Mouse (Mus musculus): Measurements from ENCODE around the gene Dbn1. TPM values are rescaled to one million over a fixed set of nuclear protein-coding genes. Genes with fewer than 3 reads are reported as not detected.

Dbn1 gene
- polyA plus RNA-seq, 1 experiment from 2014 or later: 792 TPM

DNA sequence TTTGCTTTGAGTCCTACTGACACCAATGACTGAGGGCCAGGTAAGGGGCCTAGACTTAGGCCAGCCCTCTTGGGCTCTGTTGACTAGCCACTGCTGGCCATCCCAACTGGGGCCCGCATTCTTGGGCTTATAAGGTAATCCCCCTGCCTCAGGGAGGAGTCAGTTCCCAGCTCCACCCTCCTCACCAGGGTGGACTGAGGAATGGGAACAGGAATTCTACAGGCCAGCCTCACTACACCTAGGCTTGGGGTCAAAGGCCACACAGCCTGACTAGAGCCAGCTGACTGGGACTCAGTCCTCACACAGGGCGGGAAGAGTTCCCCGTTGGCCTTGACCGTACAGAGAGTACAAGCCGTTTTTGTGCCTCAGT lies 23.6 kb upstream of the Dbn1 start:
- peaks cover 32% of the 10 kb centered on the region for H3K4me1 ChIP-seq (replicated peaks; ENCODE audit: control insufficient read depth, insufficient read depth, low read length)
- H3K9me3 ChIP-seq (ENCODE audit: control insufficient read depth, low read length): no peaks in the 10 kb centered on the region
- no peak overlapping the region for H3K27ac ChIP-seq (ENCODE audit: low read length)
- no peak overlapping the region for H3K4me3 ChIP-seq (replicated peaks; ENCODE audit: low read length)
- 39% methylated on average over 5 of the region's 5 CpGs for WGBS
- no peaks in the 10 kb centered on the region for H3K27me3 ChIP-seq (replicated peaks; ENCODE audit: control insufficient read depth, insufficient read depth, low read length)
- H3K4me2 ChIP-seq (ENCODE audit: low read length): peak overlapping the region; percentile 91; the same call in 1 of the 2 replicates
- ATAC-seq: no peak
- H3K9ac ChIP-seq (replicated peaks; ENCODE audit: low read depth, low read length): no peak overlapping the region
- H3K36me3 ChIP-seq (ENCODE audit: control insufficient read depth, insufficient read depth): peaks cover 5% of the 10 kb centered on the region

DNA sequence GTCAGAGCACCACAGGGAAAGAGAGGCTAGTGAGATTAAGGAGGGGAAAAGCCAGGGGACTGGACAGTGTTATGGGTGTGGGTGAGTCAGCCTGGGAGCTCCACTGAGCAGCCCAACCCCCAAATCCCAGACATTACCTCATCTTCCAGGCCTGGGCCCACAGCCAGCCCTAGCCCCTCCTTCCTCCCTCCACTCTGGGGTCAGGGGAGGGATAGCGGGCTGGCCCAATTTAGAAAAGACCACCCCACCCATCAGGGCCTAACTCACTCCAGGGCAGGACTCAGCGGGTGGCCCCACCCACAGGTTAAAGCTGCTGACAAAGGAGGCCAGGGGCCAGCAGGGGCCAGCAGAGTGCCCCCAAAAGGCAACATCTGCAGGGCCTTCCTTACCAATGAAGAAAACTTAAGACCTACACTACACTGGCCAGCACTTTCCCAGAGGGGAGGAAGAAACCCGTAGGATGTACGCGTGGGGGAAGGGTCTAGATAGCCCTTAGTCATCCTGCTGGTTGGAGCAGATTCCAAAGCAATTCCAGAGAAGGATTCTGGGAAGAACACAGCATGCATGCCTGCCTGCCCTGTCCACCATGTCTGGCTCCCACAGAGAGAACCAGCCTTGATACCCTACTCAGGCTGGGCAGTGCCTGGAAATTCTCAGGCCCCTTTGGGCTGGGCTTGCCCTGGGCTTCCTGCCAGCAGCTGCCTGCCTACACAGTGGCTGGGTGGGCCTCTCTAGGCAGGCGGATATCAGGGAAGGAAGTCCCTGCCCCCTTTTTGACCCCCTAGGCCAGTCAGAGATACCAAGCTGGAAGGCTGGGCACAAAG lies 23.0 kb upstream of the Dbn1 start:
- no peak overlapping the region for H3K4me3 ChIP-seq (replicated peaks; ENCODE audit: low read length)
- 6% methylated on average over 5 of the region's 6 CpGs for WGBS
- H3K27ac ChIP-seq (ENCODE audit: low read length): peak overlapping the region; percentile 49; the same call in 1 of the 2 replicates
- H3K9me3 ChIP-seq (ENCODE audit: control insufficient read depth, low read length): no peaks in the 10 kb centered on the region
- ATAC-seq: peak; percentile 53
- H3K4me1 ChIP-seq (replicated peaks; ENCODE audit: control insufficient read depth, insufficient read depth, low read length): peaks cover 32% of the 10 kb centered on the region
- H3K4me2 ChIP-seq (ENCODE audit: low read length): no peak overlapping the region
- H3K27me3 ChIP-seq (replicated peaks; ENCODE audit: control insufficient read depth, insufficient read depth, low read length): no peaks in the 10 kb centered on the region
- H3K9ac ChIP-seq (replicated peaks; ENCODE audit: low read depth, low read length): no peak overlapping the region; the same call in 1 of the 2 replicates
- peaks cover 6% of the 10 kb centered on the region for H3K36me3 ChIP-seq (ENCODE audit: control insufficient read depth, insufficient read depth)

DNA sequence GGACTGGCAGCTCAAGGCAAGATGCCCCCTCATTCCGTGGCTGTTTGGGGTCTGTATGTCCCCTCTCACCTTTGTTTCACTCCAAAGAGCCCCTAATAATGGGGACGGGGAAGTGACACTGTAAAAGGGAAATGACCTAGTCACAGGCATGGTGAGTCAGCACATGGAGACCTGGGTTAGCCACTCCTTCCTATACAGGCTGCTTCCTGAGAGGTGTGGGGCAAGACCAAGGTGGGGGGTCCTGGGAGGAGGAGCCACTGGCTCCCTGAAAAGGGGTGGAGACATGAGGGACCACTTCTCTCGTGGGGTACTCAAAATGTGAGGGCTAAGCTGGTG lies 22.4 kb upstream of the Dbn1 start:
- no peaks in the 10 kb centered on the region for H3K27me3 ChIP-seq (replicated peaks; ENCODE audit: control insufficient read depth, insufficient read depth, low read length)
- 0 out of 2 replicates have a peak overlapping the region, but pooled peaks have one; percentile 24 for H3K27ac ChIP-seq (ENCODE audit: low read length)
- peaks cover 6% of the 10 kb centered on the region for H3K36me3 ChIP-seq (ENCODE audit: control insufficient read depth, insufficient read depth)
- peaks cover 32% of the 10 kb centered on the region for H3K4me1 ChIP-seq (replicated peaks; ENCODE audit: control insufficient read depth, insufficient read depth, low read length)
- no peak overlapping the region for H3K4me2 ChIP-seq (ENCODE audit: low read length)
- no peaks in the 10 kb centered on the region for H3K9me3 ChIP-seq (ENCODE audit: control insufficient read depth, low read length)
- no peak overlapping the region; the same call in 1 of the 2 replicates for H3K9ac ChIP-seq (replicated peaks; ENCODE audit: low read depth, low read length)
- H3K4me3 ChIP-seq (replicated peaks; ENCODE audit: low read length): no peak overlapping the region
- WGBS: 18% methylated on average over 3 of the region's 3 CpGs
- ATAC-seq: no peak

DNA sequence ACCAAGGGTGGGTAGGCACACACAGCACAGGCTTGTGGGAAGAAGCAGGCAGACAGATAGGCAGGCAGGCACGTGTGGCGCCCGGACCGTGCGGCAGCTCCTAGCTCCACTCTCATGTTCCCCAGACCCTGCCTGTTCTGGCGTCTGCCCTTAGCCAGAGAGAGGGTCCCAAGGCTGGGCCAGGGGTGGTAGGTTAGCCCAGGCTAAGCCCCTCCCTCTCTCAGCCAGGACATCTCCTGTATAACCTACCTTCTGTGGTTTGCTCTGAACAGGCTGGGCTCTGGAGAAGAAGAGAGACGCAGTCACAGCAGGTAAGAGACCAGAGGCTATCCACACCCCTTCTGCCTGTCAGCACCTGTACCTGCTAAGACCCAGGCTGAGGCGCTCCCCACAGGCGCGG lies 20.6 kb upstream of the Dbn1 start:
- Histone ChIP-seq H3K27me3 (replicated peaks; ENCODE audit: control insufficient read depth, insufficient read depth, low read length) (no peaks in the 10 kb centered on the region), H3K4me1 (replicated peaks; ENCODE audit: control insufficient read depth, insufficient read depth, low read length) (peaks cover 28% of the 10 kb centered on the region), H3K27ac (ENCODE audit: low read length) (no peak overlapping the region), H3K9me3 (ENCODE audit: control insufficient read depth, low read length) (no peaks in the 10 kb centered on the region), H3K4me3 (replicated peaks; ENCODE audit: low read length) (no peak overlapping the region), H3K9ac (replicated peaks; ENCODE audit: low read depth, low read length) (no peak overlapping the region), H3K4me2 (ENCODE audit: low read length) (no peak overlapping the region), H3K36me3 (ENCODE audit: control insufficient read depth, insufficient read depth) (peaks cover 6% of the 10 kb centered on the region)
- no peak for ATAC-seq
- WGBS: 91% methylated on average over 10 of the region's 10 CpGs

DNA sequence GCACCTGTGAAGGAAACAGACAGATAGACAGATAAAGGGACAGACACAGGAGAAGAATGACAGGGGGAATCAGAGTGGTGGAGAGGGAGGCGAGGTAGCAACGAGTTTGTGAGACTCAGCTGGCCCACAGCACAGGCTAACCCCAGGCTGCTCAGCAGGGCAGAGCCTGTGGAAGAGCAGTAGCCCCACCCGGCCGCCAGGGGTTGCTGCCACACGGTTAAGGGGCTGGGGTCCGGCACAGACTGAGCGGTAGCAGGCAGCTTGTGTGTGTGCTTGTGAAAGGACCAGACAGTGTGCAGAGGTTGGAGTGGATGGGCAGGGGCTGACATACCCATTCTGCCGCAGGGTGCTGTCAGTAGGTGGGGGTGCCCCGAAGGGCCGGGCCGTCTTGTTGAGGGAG lies 20.0 kb upstream of the Dbn1 start:
- Histone ChIP-seq H3K9ac (replicated peaks; ENCODE audit: low read depth, low read length) (no peak overlapping the region), H3K4me2 (ENCODE audit: low read length) (no peak overlapping the region), H3K36me3 (ENCODE audit: control insufficient read depth, insufficient read depth) (peaks cover 6% of the 10 kb centered on the region), H3K4me3 (replicated peaks; ENCODE audit: low read length) (no peak overlapping the region), H3K9me3 (ENCODE audit: control insufficient read depth, low read length) (no peaks in the 10 kb centered on the region), H3K4me1 (replicated peaks; ENCODE audit: control insufficient read depth, insufficient read depth, low read length) (peaks cover 28% of the 10 kb centered on the region), H3K27ac (ENCODE audit: low read length) (no peak overlapping the region), H3K27me3 (replicated peaks; ENCODE audit: control insufficient read depth, insufficient read depth, low read length) (no peaks in the 10 kb centered on the region)
- ATAC-seq: no peak
- 59% methylated on average over 11 of the region's 11 CpGs for WGBS

DNA sequence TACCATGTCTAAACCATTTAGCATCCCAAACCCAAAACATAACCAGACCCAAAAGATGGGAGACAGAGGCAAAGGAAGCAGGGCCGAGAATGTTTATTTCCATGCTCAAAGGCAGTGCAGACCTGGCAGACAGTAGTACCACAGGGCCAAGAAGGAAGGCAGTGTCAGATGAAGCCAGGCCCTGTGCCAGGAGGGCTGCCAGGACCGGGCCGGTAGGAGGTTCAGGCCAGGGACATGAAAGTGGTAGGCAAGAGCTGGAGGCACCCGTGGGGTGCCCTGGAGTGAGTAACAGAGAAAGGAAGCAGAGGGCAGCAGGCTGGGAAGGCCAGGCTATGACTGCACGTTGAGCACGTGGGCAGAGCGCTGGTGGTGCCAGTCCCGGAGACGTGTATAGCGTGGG lies 18.8 kb upstream of the Dbn1 start:
- Histone ChIP-seq H3K4me3 (replicated peaks; ENCODE audit: low read length) (no peak overlapping the region), H3K27ac (ENCODE audit: low read length) (no peak overlapping the region), H3K27me3 (replicated peaks; ENCODE audit: control insufficient read depth, insufficient read depth, low read length) (no peaks in the 10 kb centered on the region), H3K4me2 (ENCODE audit: low read length) (no peak overlapping the region), H3K9ac (replicated peaks; ENCODE audit: low read depth, low read length) (no peak overlapping the region), H3K9me3 (ENCODE audit: control insufficient read depth, low read length) (no peaks in the 10 kb centered on the region), H3K36me3 (ENCODE audit: control insufficient read depth, insufficient read depth) (peaks cover 6% of the 10 kb centered on the region), H3K4me1 (replicated peaks; ENCODE audit: control insufficient read depth, insufficient read depth, low read length) (peaks cover 17% of the 10 kb centered on the region)
- 87% methylated on average over 10 of the region's 10 CpGs for WGBS
- no peak for ATAC-seq

DNA sequence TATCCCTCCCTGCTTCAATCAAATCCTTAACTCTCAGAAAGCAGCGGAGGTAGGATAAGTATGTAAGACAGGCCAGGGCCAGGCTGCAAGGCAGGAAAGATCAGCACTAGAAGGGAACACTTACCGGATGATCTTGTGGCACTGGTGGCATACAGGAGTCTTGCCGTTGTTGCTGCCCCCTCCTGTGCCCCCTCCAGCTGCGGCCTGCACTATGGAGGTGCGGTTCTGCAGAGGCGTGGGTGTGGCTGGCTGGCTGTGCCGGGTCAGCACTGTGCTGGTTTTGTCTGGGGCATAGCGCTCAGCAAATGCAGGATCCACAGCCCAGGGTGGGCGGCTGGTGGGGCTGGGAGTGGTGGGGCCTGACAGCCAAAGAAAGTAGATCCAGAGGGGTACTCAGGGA lies 17.9 kb upstream of the Dbn1 start:
- Histone ChIP-seq H3K9me3 (ENCODE audit: control insufficient read depth, low read length) (no peaks in the 10 kb centered on the region), H3K4me3 (replicated peaks; ENCODE audit: low read length) (no peak overlapping the region), H3K27ac (ENCODE audit: low read length) (no peak overlapping the region), H3K9ac (replicated peaks; ENCODE audit: low read depth, low read length) (no peak overlapping the region), H3K27me3 (replicated peaks; ENCODE audit: control insufficient read depth, insufficient read depth, low read length) (no peaks in the 10 kb centered on the region), H3K4me1 (replicated peaks; ENCODE audit: control insufficient read depth, insufficient read depth, low read length) (peaks cover 8% of the 10 kb centered on the region), H3K36me3 (ENCODE audit: control insufficient read depth, insufficient read depth) (peaks cover 6% of the 10 kb centered on the region), H3K4me2 (ENCODE audit: low read length) (no peak overlapping the region)
- no peak for ATAC-seq
- 89% methylated on average over 9 of the region's 9 CpGs for WGBS

DNA sequence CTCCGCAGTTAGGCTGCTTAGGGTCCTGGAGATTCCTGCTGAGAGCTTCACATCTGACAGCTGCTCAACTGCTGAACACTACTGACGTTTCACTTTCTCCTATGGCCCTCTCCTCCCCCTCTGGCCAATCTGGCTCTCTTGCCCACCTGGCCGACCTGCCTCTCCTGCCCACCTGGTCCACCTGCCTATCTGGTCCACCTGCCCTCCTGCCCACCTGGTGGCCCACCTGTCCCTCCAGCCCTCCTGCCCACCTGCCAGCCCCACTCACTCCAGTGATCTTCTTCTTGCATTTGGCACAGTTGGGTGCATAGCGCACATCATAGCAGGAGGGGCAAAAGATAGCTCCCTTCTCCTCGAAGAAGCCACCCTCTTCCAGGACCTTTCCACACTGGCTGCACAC lies 16.5 kb upstream of the Dbn1 start:
- H3K9ac ChIP-seq (replicated peaks; ENCODE audit: low read depth, low read length): no peak overlapping the region

DNA sequence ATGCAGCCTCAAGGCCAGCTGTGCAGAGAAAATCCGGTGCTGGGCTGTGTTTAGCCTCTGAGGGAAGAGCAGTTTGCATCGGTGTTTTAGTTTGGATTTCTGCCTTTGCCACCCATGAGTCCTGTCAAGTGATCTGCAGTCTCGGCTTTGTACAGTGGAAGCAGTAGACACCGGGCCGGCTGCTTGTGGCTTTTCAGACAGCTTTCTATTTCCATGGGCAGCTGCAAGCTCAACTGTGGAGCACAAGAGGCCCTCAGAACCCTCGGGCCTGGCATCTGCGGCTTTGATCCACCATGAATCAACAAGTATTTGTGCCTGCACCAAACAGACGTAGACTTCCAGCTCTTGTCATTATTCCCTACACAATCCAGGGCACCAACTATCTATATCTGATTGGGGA lies 14.5 kb upstream of the Dbn1 start:
- H3K4me3 ChIP-seq (replicated peaks; ENCODE audit: low read length): no peak overlapping the region
- no peak overlapping the region for H3K9ac ChIP-seq (replicated peaks; ENCODE audit: low read depth, low read length)
- H3K36me3 ChIP-seq (ENCODE audit: control insufficient read depth, insufficient read depth): peaks cover 6% of the 10 kb centered on the region
- no peak overlapping the region for H3K4me2 ChIP-seq (ENCODE audit: low read length)
- H3K27ac ChIP-seq (ENCODE audit: low read length): no peak overlapping the region
- 79% methylated on average over 8 of the region's 8 CpGs for WGBS
- no peaks in the 10 kb centered on the region for H3K27me3 ChIP-seq (replicated peaks; ENCODE audit: control insufficient read depth, insufficient read depth, low read length)
- no peak for ATAC-seq
- no peaks in the 10 kb centered on the region for H3K9me3 ChIP-seq (ENCODE audit: control insufficient read depth, low read length)
- H3K4me1 ChIP-seq (replicated peaks; ENCODE audit: control insufficient read depth, insufficient read depth, low read length): peaks cover 6% of the 10 kb centered on the region; the same call in 1 of the 2 replicates

More for the DNA sequence above, 16.5 kb upstream of the Dbn1 start:
- H3K27ac ChIP-seq (ENCODE audit: low read length): no peak overlapping the region
- no peak for ATAC-seq
- peaks cover 6% of the 10 kb centered on the region for H3K36me3 ChIP-seq (ENCODE audit: control insufficient read depth, insufficient read depth)
- no peak overlapping the region for H3K4me3 ChIP-seq (replicated peaks; ENCODE audit: low read length)
- WGBS: 86% methylated on average over 5 of the region's 5 CpGs
- no peak overlapping the region for H3K4me2 ChIP-seq (ENCODE audit: low read length)
- H3K4me1 ChIP-seq (replicated peaks; ENCODE audit: control insufficient read depth, insufficient read depth, low read length): no peaks in the 10 kb centered on the region
- no peaks in the 10 kb centered on the region for H3K9me3 ChIP-seq (ENCODE audit: control insufficient read depth, low read length)
- H3K27me3 ChIP-seq (replicated peaks; ENCODE audit: control insufficient read depth, insufficient read depth, low read length): no peaks in the 10 kb centered on the region
